ENCODE assay signal across 7 mouse cellular contexts in genomic region chr1:168384594-168384955, GRCm38 (mm10). TPM values are rescaled to one million over a fixed set of nuclear protein-coding genes. Genes with fewer than 3 reads are reported as not detected.
DNase-seq lines count a peak whose midpoint lies in the region; ATAC-seq and TF ChIP-seq lines count a peak whose summit lies in the region.

No protein-coding gene starts in this region.

- peak overlapping the region; percentile 34 for H3K27ac ChIP-seq in left cerebral cortex, adult 2 months
- peak overlapping the region; percentile 87 for H3K27ac ChIP-seq in forebrain, embryonic 14.5 days (ENCODE audit: low read depth, low read length)
- peak overlapping the region; percentile 12; the same call in 1 of the 2 replicates for H3K27ac ChIP-seq in hindbrain, postnatal 0 days
- H3K27ac ChIP-seq in olfactory bulb, adult 2 months (ENCODE audit: insufficient read depth, low read depth, low read length), result peak overlapping the region; percentile 67

- H3K27me3 ChIP-seq in forebrain, embryonic 14.5 days (replicated peaks; ENCODE audit: control insufficient read depth, insufficient read depth, low read length), result no peaks in the 10 kb centered on the region
- H3K27me3 ChIP-seq in hindbrain, postnatal 0 days (ENCODE audit: insufficient read depth, low read length), result no peaks in the 10 kb centered on the region

- peaks cover 6% of the 10 kb centered on the region for H3K36me3 ChIP-seq in forebrain, embryonic 14.5 days (ENCODE audit: control insufficient read depth, insufficient read depth, low read length)
- H3K36me3 ChIP-seq in hindbrain, postnatal 0 days (ENCODE audit: insufficient read depth, low read length), result no peaks in the 10 kb centered on the region

- 7% methylated on average over 6 of the region's 6 CpGs for WGBS in forebrain, embryonic 14.5 days
- WGBS in hindbrain, postnatal 0 days, result 22% methylated on average over 6 of the region's 6 CpGs
- 17% methylated on average over 6 of the region's 6 CpGs for WGBS in olfactory bulb, adult 2 months

- H3K4me1 ChIP-seq in forebrain, embryonic 14.5 days (ENCODE audit: control insufficient read depth, insufficient read depth, low read length), result peaks cover 76% of the 10 kb centered on the region
- H3K4me1 ChIP-seq in hindbrain, postnatal 0 days (ENCODE audit: insufficient read depth, low read length), result 0 out of 2 replicates have a peak, but pooled peaks cover 19% of the 10 kb centered on the region
- H3K4me1 ChIP-seq in olfactory bulb, adult 2 months (ENCODE audit: control insufficient read depth, insufficient read depth, low read length), result peaks cover 50% of the 10 kb centered on the region

- peak overlapping the region; percentile 14; the same call in 1 of the 2 replicates for H3K4me2 ChIP-seq in forebrain, embryonic 14.5 days (ENCODE audit: low read length)
- no peak overlapping the region for H3K4me2 ChIP-seq in hindbrain, postnatal 0 days (ENCODE audit: low read depth, low read length)

- no peaks in the 10 kb centered on the region for H3K9me3 ChIP-seq in forebrain, embryonic 14.5 days (replicated peaks; ENCODE audit: control insufficient read depth, low read length)
- no peaks in the 10 kb centered on the region for H3K9me3 ChIP-seq in hindbrain, postnatal 0 days (ENCODE audit: low read length)

- peak overlapping the region; percentile 14; the same call in 1 of the 2 replicates for H3K9ac ChIP-seq in forebrain, embryonic 14.5 days (ENCODE audit: low read length)
- no peak overlapping the region for H3K9ac ChIP-seq in hindbrain, postnatal 0 days (replicated peaks; ENCODE audit: low read length)

- no peak for DNase-seq in left cerebral cortex, adult 2 months (ENCODE audit: extremely low spot score in 1 of 2, low spot score in 2 of 2)
- no peak for DNase-seq in left cerebral cortex, adult 11 months (ENCODE audit: low spot score)
- no peak for DNase-seq in forebrain, embryonic 14.5 days (ENCODE audit: low spot score)
- no peak for DNase-seq in hindbrain, postnatal 0 days (ENCODE audit: low spot score)
- DNase-seq in left cerebral cortex, postnatal 4 days, result no peak
- DNase-seq in left cerebral cortex, postnatal 10 days (ENCODE audit: extremely low spot score in 1 of 2, low spot score in 2 of 2), result no peak

- no peak for TF ChIP-seq POLR2A in olfactory bulb, adult 2 months (IDR thresholded peaks at IDR 0.05; ENCODE audit: insufficient read depth, low read depth, low read length)

- H3K4me3 ChIP-seq in left cerebral cortex, adult 2 months, result no peak overlapping the region
- H3K4me3 ChIP-seq in forebrain, embryonic 14.5 days (ENCODE audit: low read depth, low read length), result no peak overlapping the region
- no peak overlapping the region for H3K4me3 ChIP-seq in hindbrain, postnatal 0 days (ENCODE audit: low read length)
- H3K4me3 ChIP-seq in olfactory bulb, adult 2 months (ENCODE audit: insufficient read depth, low read depth, low read length), result no peak overlapping the region

- ATAC-seq in forebrain, embryonic 14.5 days, result no peak
- ATAC-seq in hindbrain, postnatal 0 days, result peak; percentile 46

- TF ChIP-seq CTCF in left cerebral cortex, adult 2 months (IDR thresholded peaks at IDR 0.05), result no peak
- TF ChIP-seq CTCF in hindbrain, postnatal 0 days (IDR thresholded peaks at IDR 0.05; ENCODE audit: low read depth), result no peak
- TF ChIP-seq CTCF in olfactory bulb, adult 2 months (IDR thresholded peaks at IDR 0.05; ENCODE audit: insufficient read depth, low read depth, low read length), result no peak

- intact Hi-C loops in left cerebral cortex, adult 2 months (cut with DNase I), result loop anchor here (2.0 kb wide), 1 partner anchor 34 kb away; no protein-coding TSS in a partner anchor
- intact Hi-C loops in left cerebral cortex, postnatal 4 days (cut with DNase I), result no loop called here
- intact Hi-C loops in left cerebral cortex, postnatal 10 days (cut with DNase I), result no loop called here

RNA-seq across cellular contexts. Expression of gene Pbx1, which starts 47.5 kb away (rescaled TPM):
- total RNA-seq in left cerebral cortex, adult 2 months (2021), result 100 to 1,000 TPM; 140 to 143 TPM
- polyA plus RNA-seq in forebrain, embryonic 14.5 days (2014; fragmentation: Nextera tagmentation; extraction: Ambion mirVana), result 66.7 and 76.8 TPM in 2 replicates
- 44.4 and 51.6 TPM in 2 replicates for total RNA-seq in hindbrain, postnatal 0 days (2014; rRNA removed)
- polyA plus RNA-seq in hindbrain, postnatal 0 days (2015; fragmentation: Nextera tagmentation; extraction: Ambion mirVana), result 33.5 and 37.6 TPM in 2 replicates
- 133 and 332 TPM in 2 replicates for polyA plus RNA-seq in olfactory bulb, adult 2 months (2012; ENCODE audit: insufficient read depth, insufficient read length, low replicate concordance, missing spikeins)
- 100 to 1,000 TPM; 284 to 303 TPM for total RNA-seq in left cerebral cortex, postnatal 4 days (2021)
- total RNA-seq in left cerebral cortex, postnatal 10 days (2021), result 100 to 1,000 TPM; 164 to 181 TPM

Comparison
In these comparisons a context has a peak if more than half of its experiments do, and no peak if none do; other contexts are left out.
1. H3K27ac ChIP-seq: peak in every context shown above with its lines; median percentile 87 in forebrain, embryonic 14.5 days; 67 in olfactory bulb, adult 2 months; 34 in left cerebral cortex, adult 2 months; 12 in hindbrain, postnatal 0 days.